Mouse (Mus musculus) CD4-positive, CD25-positive, alpha-beta regulatory T cell, adult 2 months (primary cell): ENCODE measurements around the gene Sertad2.

Source experiments
- DNase-seq: peaks from one replicate; pipeline ENCODE4 v3.0.0-alpha.2; 2012; ENCODE audit warnings: low read depth, low spot score

The Sertad2 gene

DNA sequence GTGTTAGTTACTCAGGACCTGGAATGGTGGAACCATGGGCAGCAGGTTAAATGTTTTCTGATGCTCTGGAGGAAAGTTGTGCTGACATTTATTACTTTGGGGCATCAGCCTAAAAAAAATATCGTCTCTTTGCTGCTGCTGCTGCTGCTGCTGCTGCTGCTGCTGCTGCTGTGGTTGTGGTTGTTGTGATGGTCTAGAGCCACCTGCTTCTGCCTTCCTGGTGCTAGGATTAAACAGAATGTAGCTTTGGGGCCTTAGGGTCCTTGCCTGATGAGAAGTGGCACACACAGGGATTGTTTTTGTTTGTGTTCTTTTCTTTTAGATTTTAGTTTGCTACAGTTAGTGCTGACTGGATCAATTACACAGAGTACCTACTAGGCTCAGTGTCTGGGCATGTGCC is 101.1 kb downstream of the Sertad2 start:
- DNase-seq, result no peak

DNA sequence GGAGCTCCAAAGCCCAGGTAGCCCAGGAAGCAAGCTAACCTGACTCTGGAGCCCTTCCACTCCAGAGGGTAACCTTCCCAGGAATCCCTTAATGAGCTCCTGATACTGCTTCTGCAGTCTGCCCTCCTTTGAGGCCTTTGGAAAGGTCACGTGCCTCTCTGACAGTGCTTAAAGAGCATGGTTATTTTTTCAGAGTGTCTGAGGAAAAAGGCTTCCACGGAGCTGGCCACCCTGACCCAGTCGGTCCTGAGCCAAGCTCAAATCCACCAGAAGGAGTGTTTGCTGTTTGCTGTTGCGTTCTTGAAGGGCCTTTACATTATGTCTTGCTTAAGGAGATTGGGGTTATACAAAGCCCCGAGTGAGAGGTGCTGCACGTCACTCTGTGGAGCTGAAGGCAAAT is 101.8 kb downstream of the Sertad2 start:
- no peak for DNase-seq

DNA sequence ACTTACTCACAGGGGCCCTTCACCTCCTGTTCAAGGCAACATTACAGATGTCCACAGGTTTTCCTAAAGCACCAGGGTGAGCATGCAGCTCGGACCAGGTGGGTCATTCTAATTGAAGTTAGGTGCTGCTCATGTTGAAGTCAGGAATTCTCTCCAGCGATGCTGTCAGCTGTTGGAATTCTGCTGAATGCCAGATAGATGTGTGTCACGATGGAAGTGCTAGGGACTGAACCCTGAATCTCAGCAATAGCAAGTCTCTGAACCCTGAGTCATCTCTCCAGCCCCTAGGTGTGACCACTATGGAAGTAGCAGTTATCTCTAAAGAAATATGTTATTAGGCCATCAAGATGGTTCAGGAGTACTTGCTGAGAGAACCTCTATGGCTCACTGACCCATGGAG is 102.5 kb downstream of the Sertad2 start:
- DNase-seq, result no peak

DNA sequence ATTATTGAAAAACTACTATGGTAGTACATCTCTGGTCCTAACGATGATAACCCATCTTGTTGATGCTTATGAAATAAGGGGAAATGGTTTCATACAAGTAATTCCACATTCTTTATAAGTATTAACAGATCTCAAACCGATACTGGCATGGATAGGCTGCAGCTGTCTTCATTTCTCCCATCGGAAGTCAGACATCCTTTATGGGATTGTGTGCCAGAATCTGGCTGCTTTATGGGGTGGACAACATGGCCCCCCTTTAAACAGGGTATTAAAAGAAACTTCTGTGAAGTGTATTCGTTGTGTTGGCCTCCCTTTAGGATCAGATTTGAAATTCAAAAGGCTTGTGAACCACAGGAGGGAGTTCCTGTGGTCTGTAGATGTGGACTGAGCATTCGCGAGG is 103.1 kb downstream of the Sertad2 start:
- no peak for DNase-seq

DNA sequence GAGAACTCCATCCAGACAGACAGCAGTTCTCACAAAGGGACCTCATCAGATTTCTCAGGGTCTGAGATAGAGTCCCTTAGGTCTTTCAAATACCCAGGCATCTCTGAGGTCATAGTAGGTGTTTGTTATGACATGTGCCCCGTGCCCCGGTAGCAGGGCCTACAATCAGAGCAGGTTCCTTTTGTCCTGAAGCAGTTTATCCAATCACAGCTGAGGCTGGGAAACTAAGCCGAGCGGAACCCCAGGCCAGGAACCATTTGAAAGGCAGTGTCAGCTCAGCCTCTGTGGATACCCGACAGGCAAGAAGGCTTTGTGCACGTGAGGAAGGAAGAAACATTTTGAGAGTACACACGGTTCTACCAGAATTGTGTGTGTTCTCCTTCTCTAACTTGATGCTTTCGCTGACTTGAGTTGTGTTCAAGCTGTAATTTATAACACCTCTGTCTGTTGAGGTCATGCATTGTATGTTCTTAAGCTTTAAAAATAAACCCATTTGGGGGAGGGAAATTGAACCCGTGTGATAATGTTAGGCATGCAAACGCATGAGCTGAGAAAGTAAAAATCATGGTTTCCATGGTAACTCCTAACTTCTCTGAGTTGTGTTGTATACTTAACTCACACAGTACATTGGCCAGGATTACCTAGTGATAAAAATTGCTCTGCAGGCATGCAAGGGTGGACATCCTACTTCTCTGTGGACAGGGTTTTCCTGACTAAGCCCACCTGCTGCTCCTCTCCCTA is 104.1 kb downstream of the Sertad2 start:
- DNase-seq, result no peak

DNA sequence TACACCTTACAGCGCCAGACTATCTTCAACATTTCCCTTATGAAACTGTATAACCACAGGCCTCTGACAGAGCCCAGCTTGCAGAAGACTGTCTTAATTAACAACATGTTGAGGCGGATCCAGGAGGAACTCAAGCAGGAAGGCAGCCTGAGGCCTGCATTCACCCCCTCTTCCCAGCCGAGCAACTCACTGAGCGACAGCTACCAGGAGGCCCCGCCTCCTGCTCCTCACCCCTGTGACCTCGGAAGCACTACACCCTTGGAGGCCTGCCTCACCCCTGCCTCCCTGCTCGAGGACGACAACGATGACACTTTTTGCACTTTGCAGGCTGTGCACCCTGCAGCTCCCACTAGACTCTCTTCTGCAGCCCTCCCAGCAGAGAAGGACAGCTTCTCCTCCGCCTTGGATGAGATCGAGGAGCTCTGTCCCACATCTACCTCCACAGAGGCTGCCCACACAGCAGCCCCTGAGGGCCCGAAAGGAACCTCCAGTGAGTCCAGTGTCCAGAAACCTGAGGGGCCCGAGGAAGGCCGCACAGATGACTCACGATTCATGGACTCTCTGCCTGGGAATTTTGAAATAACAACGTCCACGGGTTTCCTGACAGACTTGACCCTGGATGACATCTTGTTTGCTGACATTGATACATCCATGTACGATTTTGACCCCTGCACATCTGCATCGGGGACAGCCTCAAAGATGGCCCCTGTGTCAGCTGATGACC is 105.0 kb downstream of the Sertad2 start:
- DNase-seq, result no peak

DNA sequence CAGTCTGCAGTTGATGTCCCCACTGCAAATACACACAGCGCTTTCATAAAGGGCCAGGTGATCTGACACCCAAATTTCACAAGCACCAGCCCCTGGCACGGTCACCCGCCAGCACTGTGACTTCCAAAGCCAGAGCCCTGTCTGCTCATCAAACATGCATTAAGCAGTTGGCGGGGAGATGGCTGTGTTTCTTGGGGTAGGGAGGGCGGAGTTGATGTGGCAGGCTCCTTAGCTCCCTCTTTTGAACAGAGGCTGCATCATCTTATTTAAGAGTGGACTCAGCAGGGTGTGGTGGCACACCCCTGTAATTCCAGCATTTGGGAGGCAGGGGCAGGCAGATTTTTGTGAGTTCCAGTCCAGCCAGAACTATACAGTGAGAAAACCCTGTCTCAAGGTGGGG is 106.4 kb downstream of the Sertad2 start:
- no peak for DNase-seq

DNA sequence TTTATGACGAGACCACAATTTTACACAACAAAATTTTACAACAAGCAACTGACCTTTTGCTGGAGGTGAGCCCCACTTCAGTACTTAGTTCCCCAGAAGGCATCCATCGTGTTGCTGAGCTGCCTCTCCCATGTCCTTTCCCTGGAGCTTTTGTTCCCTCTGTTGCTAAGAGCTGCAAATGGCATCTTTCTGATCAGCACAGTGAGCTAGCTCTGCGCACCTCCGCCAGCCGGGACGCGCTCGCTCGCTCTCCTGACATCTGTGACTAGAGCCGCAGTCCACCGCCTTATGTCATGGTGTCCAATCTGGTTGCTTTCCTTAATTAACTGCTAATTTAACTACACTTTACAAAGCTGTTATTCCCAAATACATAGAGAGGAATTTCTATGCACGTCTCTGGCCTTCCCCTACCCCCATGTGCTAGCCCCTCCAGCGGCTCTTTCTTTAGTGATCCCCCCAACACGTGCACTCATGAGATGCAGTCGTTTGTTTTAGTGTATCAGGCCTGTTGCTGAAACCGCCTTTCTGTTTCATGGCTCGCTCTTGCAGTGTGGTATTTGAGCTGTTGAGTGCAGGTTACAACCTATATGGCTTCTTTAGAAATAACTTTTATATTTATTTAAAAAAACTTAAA is 107.1 kb downstream of the Sertad2 start:
- no peak for DNase-seq

DNA sequence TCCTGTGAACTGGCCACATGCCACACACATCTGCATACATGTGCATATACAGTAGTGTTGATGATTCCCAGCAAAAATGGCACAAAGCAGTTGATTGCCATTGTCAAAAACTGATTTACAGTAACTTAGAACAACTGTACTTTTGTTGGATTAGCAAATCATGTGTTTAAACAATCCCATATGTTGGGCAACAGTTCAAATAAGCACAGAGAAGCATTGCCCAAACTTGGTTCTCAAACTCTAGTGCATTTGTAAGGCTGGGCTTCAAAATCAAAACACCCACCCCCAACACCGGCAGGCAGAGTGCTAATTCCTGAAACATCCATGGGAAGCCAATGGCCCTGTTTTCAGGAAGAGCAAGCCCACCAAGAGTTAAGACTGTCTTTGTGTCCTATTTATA is 108.1 kb downstream of the Sertad2 start:
- DNase-seq, result no peak

DNA sequence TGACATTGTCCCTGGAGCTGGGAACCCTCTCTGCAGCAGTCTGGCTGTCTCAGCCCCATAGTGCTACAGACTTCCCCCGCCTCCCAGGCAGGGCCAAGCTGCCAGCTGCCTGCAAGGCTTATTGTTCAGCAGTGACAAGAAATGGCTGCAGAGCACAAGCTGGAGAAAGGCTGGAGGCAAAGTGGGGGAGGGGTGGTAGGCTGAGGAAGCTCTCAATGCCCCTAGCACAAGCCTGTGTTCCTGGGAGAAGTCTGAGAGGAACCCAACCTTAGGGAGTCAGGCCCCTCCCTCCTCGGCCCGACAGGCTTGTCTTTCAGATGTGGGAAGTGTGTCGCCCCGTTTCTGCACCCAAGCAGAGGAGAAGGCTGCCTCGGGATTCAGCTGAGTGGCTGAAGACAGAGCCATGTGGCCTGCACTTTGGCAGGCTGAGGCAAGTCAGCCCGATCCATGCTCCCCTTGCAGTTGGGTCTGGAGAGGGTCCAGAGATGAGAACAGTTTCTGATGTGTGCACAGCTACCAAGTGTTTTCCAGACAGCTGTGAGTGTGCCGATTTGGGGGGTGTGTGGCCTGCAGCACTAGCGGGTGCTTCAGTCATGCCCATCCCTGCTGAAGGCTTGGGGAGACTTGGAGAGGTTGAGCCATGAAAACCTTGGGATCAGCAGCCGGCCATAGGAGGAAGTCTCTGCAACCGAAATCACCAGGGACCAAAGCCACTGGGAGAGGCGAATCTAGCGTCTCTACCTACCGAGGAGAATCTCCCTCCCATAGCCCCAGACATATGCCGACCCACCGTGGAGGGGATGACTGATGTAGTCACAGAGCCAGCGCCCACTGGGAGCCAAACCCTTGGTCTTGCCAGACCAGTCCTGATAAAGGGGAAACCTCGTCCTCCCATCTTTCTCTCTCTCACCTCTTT is 113.0 kb downstream of the Sertad2 start:
- DNase-seq, result peak; percentile 21

DNA sequence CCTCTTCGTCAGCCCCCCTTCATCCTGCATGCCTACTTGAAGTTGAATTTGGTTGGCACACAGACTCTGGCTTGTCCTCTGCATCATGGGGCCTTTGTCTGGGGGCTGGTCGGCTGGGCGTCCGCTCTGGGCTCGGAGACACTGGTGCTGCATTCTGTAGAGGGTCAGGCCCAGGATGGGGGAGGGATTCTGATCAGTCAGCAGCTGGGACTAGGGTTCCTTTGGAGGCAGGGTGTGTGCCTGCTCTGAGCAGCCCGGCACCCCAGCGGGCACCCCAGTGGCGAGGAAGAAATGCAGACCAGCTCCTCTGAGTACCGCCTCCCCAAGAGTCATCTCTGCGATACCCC is 113.6 kb downstream of the Sertad2 start:
- DNase-seq, result peak; percentile 21

DNA sequence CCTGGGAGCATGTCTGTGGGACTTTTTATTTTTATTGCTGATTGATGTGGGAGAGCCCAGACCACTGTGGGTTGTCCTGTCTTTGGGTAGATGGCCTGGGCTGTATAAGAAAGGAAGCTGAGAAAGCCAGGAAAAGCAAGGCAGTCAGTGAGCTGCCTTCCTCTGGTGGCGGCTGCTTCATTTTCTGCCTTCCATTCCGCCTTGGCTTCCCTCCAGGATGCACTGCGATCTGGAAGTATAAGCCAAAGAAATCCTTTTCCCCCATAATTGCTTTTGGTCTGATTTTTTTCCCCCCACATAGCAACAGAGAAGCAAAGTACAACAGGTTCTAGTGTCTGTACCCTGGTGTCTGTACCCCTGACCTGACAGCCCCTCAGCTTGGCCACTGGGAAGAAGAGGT is 116.0 kb downstream of the Sertad2 start:
- no peak for DNase-seq

DNA sequence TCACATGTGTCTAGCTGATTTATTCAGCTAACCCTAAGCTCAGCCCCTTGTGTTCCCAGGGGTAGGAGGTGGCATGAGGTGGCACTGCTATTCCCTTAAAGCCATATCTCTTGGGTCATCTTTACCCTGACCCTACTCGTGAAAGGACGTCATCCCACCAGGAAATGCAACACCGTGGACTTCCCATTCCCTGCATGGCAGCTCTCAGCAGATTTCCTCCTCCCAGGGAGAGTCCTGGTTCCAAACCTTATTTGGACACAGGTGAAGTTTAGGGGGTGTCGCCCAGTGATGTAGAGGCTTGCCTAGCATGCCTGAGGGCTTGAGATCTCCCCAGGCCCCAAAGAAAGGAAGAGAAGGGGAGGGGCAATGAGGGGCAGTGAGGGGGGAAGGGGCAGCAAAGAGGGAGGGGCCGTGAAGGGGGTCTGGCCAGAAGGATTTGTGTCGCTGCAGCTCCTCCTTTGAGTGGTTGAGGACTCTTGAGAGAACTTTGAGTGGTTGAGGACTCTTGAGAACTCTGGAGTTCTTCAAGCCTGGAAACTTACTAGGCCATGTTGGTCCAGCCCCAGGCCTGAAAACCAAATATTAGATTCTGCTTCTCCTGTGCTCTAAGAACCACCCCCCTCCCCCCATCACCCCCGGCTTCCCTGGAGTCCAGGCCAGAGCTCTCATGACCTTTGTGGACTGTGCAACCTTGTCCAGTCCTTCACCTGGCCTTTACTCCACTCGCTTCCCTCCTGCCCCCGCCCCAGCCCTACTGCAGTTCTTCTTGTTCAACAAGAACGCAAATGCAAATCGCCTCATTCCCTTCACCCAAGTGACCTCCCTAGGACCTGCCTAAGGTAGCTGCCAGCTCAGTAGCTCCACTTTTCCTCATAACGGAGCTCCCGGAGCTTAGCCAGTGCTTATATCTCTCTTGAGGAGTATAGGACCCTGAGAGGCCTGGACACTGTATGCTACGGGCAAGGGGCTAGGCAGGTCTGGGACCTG is 117.4 kb downstream of the Sertad2 start:
- no peak for DNase-seq

DNA sequence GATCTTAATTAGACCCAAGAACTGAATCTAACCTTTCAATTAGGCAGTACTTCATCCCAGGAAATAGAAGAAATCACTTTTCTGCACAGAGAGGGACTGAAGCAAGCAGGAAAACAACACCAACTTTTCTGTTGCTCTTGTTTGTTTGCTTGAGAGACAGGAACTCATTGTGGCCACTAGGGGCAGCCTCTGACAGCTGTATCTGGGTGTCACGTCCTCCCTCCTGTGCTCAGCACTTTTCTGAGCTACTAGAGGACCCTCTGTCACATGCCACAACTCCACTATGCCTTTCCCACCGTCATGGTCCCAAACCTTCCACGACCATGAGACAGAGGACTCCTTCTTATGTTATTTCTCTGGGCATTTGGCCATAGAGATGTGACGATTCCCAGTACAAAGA is 118.6 kb downstream of the Sertad2 start:
- DNase-seq, result peak; percentile 80

DNA sequence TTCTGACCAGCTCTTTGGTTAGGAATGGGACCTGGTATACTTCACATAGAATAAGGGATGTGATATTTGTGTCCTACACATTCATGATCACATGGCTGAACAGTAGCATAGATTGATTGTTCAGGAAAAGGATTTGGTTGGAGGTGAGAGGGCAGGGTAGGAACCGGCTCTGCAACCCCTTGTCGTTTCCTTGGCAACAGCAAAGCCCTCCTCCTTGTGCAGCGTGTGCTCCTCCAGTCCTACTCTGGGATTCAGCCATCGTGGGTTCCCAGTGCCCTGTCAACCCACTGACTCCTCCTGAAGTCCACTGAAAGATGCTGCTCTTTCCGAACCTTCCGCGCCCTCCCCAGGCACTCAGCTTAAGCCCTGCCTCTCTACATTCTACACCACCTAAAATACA is 119.8 kb downstream of the Sertad2 start:
- DNase-seq, result no peak

DNA sequence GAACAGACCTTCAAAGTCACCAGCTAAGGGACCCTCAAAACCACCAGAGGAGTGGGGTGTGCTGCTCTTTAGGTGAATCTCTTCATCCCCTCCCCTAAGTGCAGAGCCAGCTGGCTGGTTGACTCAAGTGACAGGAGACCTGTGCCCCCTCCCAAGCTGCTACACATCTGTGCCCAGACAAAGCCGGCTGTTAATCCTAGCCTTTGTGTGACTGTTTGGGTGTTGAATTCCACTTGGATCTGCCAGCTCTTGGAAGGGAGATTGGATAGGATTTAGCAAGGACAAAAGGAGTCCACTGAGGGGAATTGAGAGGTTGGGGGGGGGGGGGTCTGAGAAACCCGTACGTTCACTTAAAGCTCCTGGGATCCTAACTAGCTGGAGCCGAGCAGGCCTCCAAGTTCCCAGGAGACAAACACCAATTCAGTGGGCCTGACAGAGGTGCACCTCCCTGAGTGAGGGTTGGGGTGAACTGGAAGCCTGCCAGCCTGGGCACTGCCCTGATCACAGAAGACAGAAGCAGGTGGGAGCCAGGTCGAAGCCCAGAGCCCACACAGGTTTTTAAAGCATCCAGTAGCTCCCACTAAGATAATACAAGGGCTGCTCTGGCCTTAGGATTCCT is 120.6 kb downstream of the Sertad2 start:
- no peak for DNase-seq

DNA sequence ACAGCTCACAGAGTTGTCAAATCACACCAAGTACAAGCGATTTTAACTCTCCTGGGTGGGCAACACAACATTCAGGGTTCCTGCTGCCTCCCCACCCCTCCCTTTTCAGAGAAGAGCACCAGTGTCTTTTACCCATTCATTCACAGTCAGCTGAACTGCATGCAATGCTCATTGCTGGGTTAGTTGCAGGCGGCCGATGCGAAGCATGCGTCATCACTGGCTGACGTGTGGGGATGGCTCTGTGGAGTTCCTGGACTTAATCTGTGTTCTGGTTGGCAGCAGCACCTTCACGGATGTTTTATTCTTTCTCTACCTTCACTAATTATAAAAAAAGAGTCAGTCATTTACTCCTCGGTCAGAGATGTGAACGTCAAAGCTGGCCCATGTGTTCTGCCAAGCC is 121.8 kb downstream of the Sertad2 start:
- DNase-seq, result no peak

DNA sequence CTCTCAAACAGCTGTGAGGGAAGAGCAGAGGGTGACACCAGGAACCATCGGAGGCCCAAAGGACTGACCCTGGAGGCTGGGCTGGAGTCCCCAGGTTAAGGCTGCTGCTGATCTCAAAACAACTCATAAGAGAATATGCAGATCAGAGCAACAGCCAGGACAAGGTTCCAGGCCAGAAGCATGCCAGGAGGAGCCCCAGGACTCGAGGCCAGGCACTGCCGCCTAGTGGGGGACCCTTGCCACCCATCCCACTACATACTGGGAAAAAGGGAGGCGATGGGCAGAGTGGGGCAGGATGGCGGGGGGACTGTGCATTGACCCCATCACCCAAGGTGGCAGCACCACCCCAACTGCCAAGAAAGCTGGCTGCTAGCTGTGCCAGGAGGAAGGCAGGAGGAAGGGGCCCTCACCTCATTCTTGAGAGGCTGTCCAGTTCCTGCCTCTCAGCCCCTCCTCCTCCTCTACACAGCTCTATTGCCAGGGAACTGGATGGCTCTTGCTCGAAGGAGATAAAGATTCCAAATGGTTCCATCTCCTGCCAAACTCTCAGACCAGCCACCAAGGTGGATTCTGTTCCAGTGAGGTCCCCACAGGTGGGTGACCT is 128.8 kb downstream of the Sertad2 start:
- no peak for DNase-seq

DNA sequence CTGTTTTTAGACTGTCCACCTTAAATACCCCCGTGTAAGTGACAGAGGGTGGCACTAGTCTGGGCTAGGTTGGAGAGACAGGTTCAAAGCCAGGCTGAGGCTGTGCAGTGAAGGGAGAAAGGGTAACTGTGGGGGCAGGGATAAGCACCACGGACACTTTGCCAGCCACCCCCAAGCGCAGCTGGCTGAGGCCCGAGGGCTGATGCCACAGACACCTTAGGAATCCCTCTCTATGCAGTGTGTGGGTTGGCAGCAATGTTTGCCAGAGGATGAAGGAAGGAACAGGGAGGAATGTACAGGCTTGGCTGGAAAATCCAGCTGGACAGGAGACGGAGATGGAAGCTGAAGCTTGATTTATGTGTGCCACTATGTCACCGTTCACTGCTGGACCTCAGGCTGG is 129.5 kb downstream of the Sertad2 start:
- no peak for DNase-seq

DNA sequence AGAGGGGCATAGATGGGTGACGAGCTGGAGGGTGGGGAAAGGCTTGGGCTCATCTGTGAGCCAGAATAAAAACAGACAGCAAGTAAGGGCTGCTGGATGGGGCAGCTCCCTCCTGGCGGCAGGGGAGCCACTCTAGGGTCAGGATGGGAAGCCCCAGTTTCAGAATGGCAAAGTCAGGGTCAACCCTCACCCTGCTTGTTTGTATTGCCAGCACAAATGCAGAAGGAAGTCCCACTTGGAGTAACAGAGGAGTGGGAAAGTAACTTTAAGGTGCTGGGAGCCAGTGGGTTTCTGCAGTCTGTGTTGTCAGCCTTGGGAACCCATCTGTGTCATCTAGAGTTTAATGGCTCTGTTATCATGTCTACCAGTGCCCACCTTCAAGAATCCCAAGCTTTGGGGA is 136.3 kb downstream of the Sertad2 start:
- no peak for DNase-seq
